In genomic region chr2:91461341-91461740, GRCm38 (mm10) we compare ENCODE assay signal across 10 mouse cellular contexts. TPM values are rescaled to one million over a fixed set of nuclear protein-coding genes. Genes with fewer than 3 reads are reported as not detected.
DNase-seq lines count a peak whose midpoint lies in the region; ATAC-seq and TF ChIP-seq lines count a peak whose summit lies in the region.
"Had no signal": no experiment of that assay in that cellular context is flagged by ENCODE, and none has a peak within 500 bp of the region (broad histone marks: within the 10 kb centered on the region; RNA-seq: fewer than 3 reads in every experiment).

No protein-coding gene starts in this region.

- 0 out of 2 replicates have a peak overlapping the region, but pooled peaks have one; percentile 7 for H3K9ac ChIP-seq in embryonic facial prominence, embryonic 12.5 days
- H3K9ac ChIP-seq in heart, embryonic 14.5 days (ENCODE audit: low read length): peak overlapping the region; percentile 41
- no peak overlapping the region for H3K9ac ChIP-seq in midbrain, embryonic 13.5 days (replicated peaks)
- H3K9ac ChIP-seq: liver, embryonic 15.5 days had no signal

- no peak for TF ChIP-seq POLR2A in cerebellum, adult 2 months (IDR thresholded peaks at IDR 0.05; ENCODE audit: borderline replicate concordance, insufficient read depth, low read length)

- H3K4me2 ChIP-seq in embryonic facial prominence, embryonic 12.5 days (replicated peaks): peak overlapping the region; percentile 41; the same call in 1 of the 2 replicates
- peak overlapping the region; percentile 43; the same call in 1 of the 2 replicates for H3K4me2 ChIP-seq in heart, embryonic 14.5 days (ENCODE audit: low read length)
- peak overlapping the region; percentile 43 for H3K4me2 ChIP-seq in midbrain, embryonic 13.5 days (replicated peaks)
- H3K4me2 ChIP-seq: liver, embryonic 15.5 days had no signal

- ATAC-seq in embryonic facial prominence, embryonic 12.5 days (ENCODE audit: insufficient number of reproducible peaks, insufficient read depth, low FRiP score, low TSS enrichment): no peak
- no peak for ATAC-seq in heart, embryonic 14.5 days (ENCODE audit: insufficient number of reproducible peaks, insufficient read depth, low FRiP score, low read depth)
- no peak for ATAC-seq in midbrain, embryonic 13.5 days

- WGBS in embryonic facial prominence, embryonic 12.5 days: 31% methylated on average over 3 of the region's 3 CpGs
- 30% methylated on average over 3 of the region's 3 CpGs for WGBS in heart, embryonic 14.5 days
- WGBS in midbrain, embryonic 13.5 days: 65% methylated on average over 3 of the region's 3 CpGs
- 88% methylated on average over 3 of the region's 3 CpGs for WGBS in cerebellum, adult 2 months

- H3K27me3 ChIP-seq in embryonic facial prominence, embryonic 12.5 days: no peaks in the 10 kb centered on the region
- no peaks in the 10 kb centered on the region for H3K27me3 ChIP-seq in heart, embryonic 14.5 days (ENCODE audit: control insufficient read depth, insufficient read depth, low read length)
- H3K27me3 ChIP-seq in midbrain, embryonic 13.5 days: peaks cover 13% of the 10 kb centered on the region; the same call in 1 of the 2 replicates
- no peaks in the 10 kb centered on the region for H3K27me3 ChIP-seq in cerebellum, adult 2 months (ENCODE audit: control insufficient read depth, insufficient read depth, low read length)

- peaks cover 36% of the 10 kb centered on the region for H3K4me1 ChIP-seq in embryonic facial prominence, embryonic 12.5 days
- peaks cover 24 to 44% of the 10 kb centered on the region in 2 experiments for H3K4me1 ChIP-seq in heart, embryonic 14.5 days (ENCODE audit: control insufficient read depth in 2 of 2, insufficient read depth in 2 of 2, low read length in 2 of 2)
- H3K4me1 ChIP-seq in midbrain, embryonic 13.5 days (replicated peaks): peaks cover 64% of the 10 kb centered on the region
- H3K4me1 ChIP-seq in cerebellum, adult 2 months (ENCODE audit: control insufficient read depth, insufficient read depth, low read length): no peaks in the 10 kb centered on the region

- 0 out of 2 replicates have a peak, but pooled peaks cover 3% of the 10 kb centered on the region for H3K9me3 ChIP-seq in embryonic facial prominence, embryonic 12.5 days
- H3K9me3 ChIP-seq in heart, embryonic 14.5 days (ENCODE audit: control insufficient read depth, low read length): no peaks in the 10 kb centered on the region
- H3K9me3 ChIP-seq in midbrain, embryonic 13.5 days: no peaks in the 10 kb centered on the region
- H3K9me3 ChIP-seq: liver, embryonic 15.5 days had no signal

- peak; percentile 94 for DNase-seq in heart, adult 11 months
- DNase-seq in heart, postnatal 36 days: no peak
- no peak for DNase-seq in cerebellum, adult 2 months
- no peak for DNase-seq in urinary bladder, postnatal 14 days (ENCODE audit: low spot score)
- no peak for DNase-seq in layer of hippocampus, adult 9-11 months

- peak overlapping the region; percentile 37; the same call in 1 of the 2 replicates for H3K27ac ChIP-seq in embryonic facial prominence, embryonic 12.5 days
- H3K27ac ChIP-seq in heart, embryonic 14.5 days (replicated peaks in 1 of 2; ENCODE audit: control insufficient read depth in 1 of 2, insufficient read depth in 1 of 2, low read depth in 2 of 2, low read length in 2 of 2): peak overlapping the region; percentile 8 to 82; a peak in 3 of 4 replicates
- no peak overlapping the region for H3K27ac ChIP-seq in midbrain, embryonic 13.5 days
- H3K27ac ChIP-seq in cerebellum, adult 2 months (ENCODE audit: insufficient read depth, low read length): no peak overlapping the region
- H3K27ac ChIP-seq: layer of hippocampus, adult 2 months; liver, embryonic 15.5 days had no signal

- no peaks in the 10 kb centered on the region for H3K36me3 ChIP-seq in embryonic facial prominence, embryonic 12.5 days
- H3K36me3 ChIP-seq in heart, embryonic 14.5 days (ENCODE audit: control insufficient read depth, insufficient read depth, low read length): no peaks in the 10 kb centered on the region
- no peaks in the 10 kb centered on the region for H3K36me3 ChIP-seq in midbrain, embryonic 13.5 days
- H3K36me3 ChIP-seq: liver, embryonic 15.5 days had no signal

- H3K4me3 ChIP-seq in embryonic facial prominence, embryonic 12.5 days: no peak overlapping the region
- no peak overlapping the region for H3K4me3 ChIP-seq in heart, embryonic 14.5 days (ENCODE audit: control insufficient read depth in 1 of 2, insufficient read depth in 1 of 2, low read depth in 1 of 2, low read length in 2 of 2)
- H3K4me3 ChIP-seq in midbrain, embryonic 13.5 days (replicated peaks): no peak overlapping the region
- no peak overlapping the region for H3K4me3 ChIP-seq in cerebellum, adult 2 months (replicated peaks; ENCODE audit: insufficient read depth, low read depth, low read length)
- H3K4me3 ChIP-seq: layer of hippocampus, adult 2 months; liver, embryonic 15.5 days had no signal

- TF ChIP-seq CTCF in cerebellum, adult 2 months (IDR thresholded peaks at IDR 0.05; ENCODE audit: borderline replicate concordance, insufficient read depth, low read depth, low read length): no peak

- intact Hi-C loops in heart, postnatal 36 days (cut with DNase I): loop anchor here (2.0 kb wide), 1 partner anchor 15 kb away; no protein-coding TSS in a partner anchor

RNA-seq across cellular contexts. Expression of gene Lrp4, which starts 4.0 kb away (rescaled TPM):
- 10 to 100 TPM; 10.6 to 11.5 TPM for total RNA-seq in heart, postnatal 36 days (2021)
- 7.9 and 8.2 TPM in 2 replicates for polyA plus RNA-seq in embryonic facial prominence, embryonic 12.5 days (2016; fragmentation: Nextera tagmentation; extraction: Ambion mirVana)
- 3.5 and 3.8 TPM in 2 replicates for polyA plus RNA-seq in heart, embryonic 14.5 days (2014; fragmentation: Nextera tagmentation; extraction: Ambion mirVana)
- polyA plus RNA-seq in midbrain, embryonic 13.5 days (2015; fragmentation: Nextera tagmentation; extraction: Ambion mirVana): 7.1 and 10.2 TPM in 2 replicates
- polyA plus RNA-seq in cerebellum, adult 2 months (2012; rRNA removed): 5.5 and 5.9 TPM in 2 replicates

RNA-seq across cellular contexts. Expression of gene 1110051M20Rik, which starts 16.8 kb away (rescaled TPM):
- 10 to 100 TPM in 1 of 2 experiments, 1 to 10 TPM in 1; 9.4 to 12.1 TPM for total RNA-seq in heart, postnatal 36 days (2021)
- polyA plus RNA-seq in embryonic facial prominence, embryonic 12.5 days (2016; fragmentation: Nextera tagmentation; extraction: Ambion mirVana): 71.3 and 80.1 TPM in 2 replicates
- polyA plus RNA-seq in heart, embryonic 14.5 days (2014; fragmentation: Nextera tagmentation; extraction: Ambion mirVana): 42.1 and 46.3 TPM in 2 replicates
- polyA plus RNA-seq in midbrain, embryonic 13.5 days (2015; fragmentation: Nextera tagmentation; extraction: Ambion mirVana): 147 and 165 TPM in 2 replicates
- polyA plus RNA-seq in cerebellum, adult 2 months (2012; rRNA removed): 103 and 106 TPM in 2 replicates

Comparison
In these comparisons a context has a peak if more than half of its experiments do, and no peak if none do; other contexts are left out.
1. H3K27ac ChIP-seq: peak in embryonic facial prominence, embryonic 12.5 days (single experiment) and heart, embryonic 14.5 days (2 of 2); none in midbrain, embryonic 13.5 days (single experiment) and cerebellum, adult 2 months (single experiment).
2. Peak in every context shown above with its lines, with median percentiles within 50 percentile points of each other: H3K4me2 ChIP-seq.